Mouse (Mus musculus) retina, adult 2 months (tissue): ENCODE measurements around the gene Lama2.
A peak's percentile ranks its signal among the peaks of the same experiment; 100 is the strongest.
"Not testable (repeated sequence)": the region's sequence is repeated elsewhere in the genome, so short reads cannot be mapped to it uniquely, and the experiment has no call there.

Experiments used
- DNase-seq: peaks from one replicate; pipeline ENCODE4 v3.0.0-alpha.2; 2012; ENCODE audit warnings: low read depth, low spot score

Lama2 gene

GRCm38 (mm10) chr10:27022707-27023106 lies 596.9 kb downstream of the Lama2 start:
- DNase-seq: no peak

DNA sequence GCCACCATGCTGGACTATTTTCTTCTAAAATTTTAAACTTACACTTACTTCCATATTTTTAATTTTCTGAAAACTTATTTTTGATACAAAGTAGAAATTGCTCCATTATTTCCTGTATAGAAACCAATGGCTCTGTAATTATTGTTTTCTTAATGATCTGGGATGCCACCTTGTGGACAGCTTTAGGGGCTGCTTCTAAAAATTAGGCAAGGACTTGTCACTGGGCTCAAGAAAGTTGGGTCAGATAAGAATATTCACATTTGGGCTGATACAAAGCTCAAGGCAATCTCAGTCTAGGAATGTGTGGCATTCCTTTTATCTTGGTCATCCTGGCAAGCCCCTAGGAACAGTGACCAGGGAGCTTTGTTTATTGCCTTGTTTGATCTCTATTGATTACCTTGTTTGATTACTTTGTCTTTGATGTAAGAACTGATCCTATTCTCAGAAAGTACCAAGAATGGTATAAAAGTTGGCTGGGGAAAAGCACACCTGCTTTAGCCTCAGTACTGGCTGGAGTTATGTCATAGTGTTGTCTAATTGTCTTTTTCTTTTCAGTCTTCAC lies 606.7 kb downstream of the Lama2 start:
- DNase-seq: no peak

DNA sequence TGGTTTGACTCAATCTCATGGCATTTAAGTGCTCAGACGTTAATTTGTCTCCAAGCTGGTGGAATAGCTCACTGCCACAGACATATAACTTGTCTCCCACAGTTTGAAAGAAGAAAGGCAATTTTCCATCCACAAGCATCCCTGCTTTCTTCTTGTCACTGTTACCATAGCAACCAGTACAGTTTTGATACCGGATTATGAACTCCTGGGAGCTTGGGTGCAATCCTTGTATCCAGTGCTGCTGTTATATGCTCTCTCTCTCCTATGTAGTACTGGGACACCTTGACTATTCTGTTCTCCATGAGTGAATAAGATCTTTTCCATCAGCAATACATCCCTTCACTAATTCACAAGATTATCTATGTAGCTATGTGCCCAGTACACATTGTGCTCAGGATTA lies 612.2 kb downstream of the Lama2 start:
- no peak for DNase-seq

- DNase-seq: no peak
Observed at GRCm38 (mm10) chr10:27005716-27006115, 613.8 kb downstream of the Lama2 start.

GRCm38 (mm10) chr10:27001554-27002178 lies 617.9 kb downstream of the Lama2 start:
- DNase-seq: no peak

DNA sequence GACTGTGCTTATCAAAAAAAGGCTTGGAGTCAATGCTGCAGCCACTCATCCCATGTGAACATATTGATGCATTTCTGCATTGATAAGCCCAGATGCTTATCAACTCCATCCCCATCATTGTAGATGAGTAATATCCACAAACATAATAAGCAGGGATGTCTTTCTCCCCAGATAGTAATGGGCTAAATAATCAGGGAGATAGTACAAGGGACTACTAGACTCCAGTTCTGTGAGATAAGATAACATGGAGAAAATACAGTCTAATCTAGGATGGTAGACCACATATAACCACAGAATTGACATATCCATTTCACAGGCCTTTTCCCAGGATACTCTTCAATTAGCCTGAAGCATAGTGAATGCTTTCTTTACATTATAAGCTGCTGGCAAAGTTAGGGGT lies 622.9 kb downstream of the Lama2 start:
- no peak for DNase-seq

DNA sequence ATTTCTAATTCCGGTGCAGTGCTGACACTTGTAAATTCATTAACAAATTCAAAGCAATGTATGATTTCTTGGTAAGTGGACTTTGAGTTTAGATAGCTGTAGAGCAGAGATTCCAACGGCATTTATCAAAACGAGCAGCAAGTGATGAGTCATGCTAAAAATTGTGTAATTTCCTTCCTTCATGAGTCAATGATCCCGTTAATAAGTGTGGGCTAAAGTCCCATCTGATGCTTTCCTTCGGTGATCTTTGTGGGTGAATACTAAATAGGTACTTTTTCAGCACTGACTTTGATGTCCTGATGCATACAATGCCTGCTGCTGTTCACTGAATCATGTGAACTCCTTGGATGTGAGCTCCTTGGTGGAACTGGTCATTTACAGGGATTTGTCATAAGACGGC lies 623.6 kb downstream of the Lama2 start:
- DNase-seq: no peak

DNA sequence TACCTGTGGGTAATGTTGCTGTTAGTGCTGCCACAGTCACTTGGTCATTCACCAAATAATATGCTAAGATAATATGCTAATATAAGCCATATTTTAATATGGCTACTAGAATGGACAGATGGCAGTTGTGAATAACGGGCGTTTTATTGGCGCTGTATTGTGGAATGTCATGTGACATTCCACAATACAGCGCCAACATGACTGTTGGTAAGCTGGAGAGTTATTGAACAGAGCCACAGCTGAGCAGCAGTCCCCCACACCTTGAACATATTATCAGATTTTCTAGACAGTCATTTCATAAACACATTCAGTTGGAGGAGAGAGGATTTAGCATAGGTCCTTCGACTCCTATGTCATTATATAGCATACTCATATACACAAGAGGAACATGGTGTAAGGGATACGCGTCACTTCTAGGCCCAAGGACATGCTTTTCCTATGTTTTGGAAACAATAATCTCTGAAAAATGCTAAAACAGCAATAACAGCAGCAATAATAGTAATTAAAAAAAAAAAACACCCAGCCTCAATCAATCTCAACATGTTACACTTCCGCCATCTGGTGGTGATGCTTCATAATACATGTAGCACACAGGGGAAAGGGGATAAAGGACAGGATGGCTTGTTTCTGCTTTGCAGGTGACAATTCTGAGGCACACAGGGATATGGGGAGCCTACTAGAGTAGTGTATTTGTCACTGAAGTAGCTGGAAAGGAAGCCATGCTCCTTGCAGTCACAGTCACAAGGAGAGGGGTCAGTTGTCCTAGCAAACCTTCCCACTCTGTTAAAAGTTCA lies 624.2 kb downstream of the Lama2 start:
- DNase-seq: peak; percentile 4

DNA sequence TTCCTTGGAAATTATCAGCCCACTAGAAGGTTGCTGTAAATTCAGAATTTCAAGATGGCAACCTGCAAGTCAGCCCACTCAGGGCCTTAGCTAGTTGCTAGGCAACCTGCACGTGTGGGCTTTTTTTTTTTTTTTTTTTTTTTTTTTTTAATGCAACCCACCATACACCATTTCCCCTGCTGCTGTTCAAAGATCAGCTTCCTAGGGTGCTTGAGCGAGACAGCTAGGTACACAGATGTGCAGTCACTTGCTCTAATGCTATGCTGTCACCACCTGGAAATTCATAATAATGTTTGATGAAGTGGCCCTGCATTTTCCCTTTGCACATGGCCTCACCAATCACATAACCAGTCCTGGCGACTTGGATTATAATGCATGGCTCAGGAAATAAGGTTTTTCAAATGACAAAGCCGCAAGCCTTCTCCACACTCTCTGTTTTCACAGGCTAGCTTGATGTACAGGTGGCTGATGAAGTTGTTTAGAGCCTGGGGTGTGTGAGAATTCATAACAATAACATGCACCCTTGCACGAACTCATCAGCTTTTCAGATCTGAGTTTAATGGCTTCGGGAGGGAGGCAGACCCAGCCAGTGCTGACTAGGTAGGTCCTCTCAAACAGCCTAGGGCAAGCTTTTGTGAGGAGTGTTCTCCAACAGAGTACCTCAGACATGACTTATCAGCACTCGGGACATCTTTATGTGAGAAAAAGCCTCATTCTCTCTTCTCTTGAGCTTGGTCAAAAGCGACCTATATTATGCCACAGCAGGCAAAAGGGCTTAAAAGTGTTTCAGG lies 625.4 kb downstream of the Lama2 start:
- no peak for DNase-seq

GRCm38 (mm10) chr10:26985451-26985850 lies 634.1 kb downstream of the Lama2 start:
- DNase-seq: no peak

- DNase-seq: not testable (repeated sequence)
Observed at GRCm38 (mm10) chr10:26984082-26984481, 635.5 kb downstream of the Lama2 start.

GRCm38 (mm10) chr10:26983583-26983982 lies 636.0 kb downstream of the Lama2 start:
- no peak for DNase-seq

- no peak for DNase-seq
Observed at GRCm38 (mm10) chr10:26982621-26983020, 636.9 kb downstream of the Lama2 start.

DNA sequence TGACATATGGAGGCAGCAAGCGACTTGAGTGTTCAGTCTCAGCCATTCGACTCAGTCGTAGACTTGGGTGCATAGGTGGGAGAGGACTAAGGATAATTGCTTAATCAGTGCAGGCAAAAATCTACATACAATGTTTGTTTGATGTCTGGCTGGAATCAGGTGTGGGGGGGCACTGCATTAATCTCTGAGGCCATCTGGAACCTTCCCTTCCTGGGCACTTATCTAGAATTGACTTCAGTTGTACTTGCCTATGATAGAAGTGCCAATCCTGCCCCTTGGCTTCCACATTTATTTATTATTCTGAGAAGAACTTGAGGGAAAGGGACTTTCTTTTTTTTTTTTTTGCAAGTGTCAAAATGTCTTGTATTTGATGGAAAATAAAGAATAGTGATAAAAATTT lies 644.2 kb downstream of the Lama2 start:
- DNase-seq: no peak

DNA sequence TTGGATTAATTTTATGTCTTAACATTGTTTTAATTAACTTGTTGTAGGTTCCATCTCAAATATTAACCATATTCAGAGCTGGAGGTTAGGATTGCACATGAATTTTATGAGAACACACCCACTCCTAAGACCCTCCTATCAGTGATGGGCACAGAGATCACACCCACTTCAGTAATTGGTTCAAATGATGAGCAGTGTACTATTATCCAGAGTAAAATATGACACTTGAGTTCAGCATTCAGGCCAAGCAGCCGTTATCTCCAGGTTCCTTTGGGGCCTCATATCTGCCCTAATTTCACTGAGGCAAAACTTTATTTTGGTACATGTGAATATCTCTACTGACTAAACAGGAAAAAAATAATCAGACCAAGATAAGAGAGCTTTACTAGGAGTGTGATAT lies 645.3 kb downstream of the Lama2 start:
- no peak for DNase-seq

DNA sequence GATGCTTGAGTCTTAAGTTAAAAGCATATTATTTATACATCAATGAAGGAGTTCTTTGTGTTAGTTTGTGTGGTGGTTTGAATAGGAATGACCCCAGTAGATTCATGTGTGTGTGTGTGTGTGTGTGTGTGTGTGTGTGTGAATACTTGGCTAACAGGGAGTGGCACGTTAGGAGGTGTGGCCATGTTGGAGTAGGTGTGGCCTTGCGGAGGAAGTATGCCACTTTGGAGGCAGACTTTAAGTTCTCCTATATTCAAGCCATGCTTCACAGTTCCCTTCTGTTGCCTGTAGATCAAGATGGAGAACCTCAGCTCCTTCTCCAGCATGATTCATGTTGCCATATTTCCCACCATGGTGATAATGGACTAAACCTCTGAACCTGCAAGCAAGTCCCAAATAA lies 646.0 kb downstream of the Lama2 start:
- DNase-seq: no peak

GRCm38 (mm10) chr10:26958513-26958912 lies 661.0 kb downstream of the Lama2 start:
- no peak for DNase-seq

- DNase-seq: no peak
Observed at GRCm38 (mm10) chr10:26950448-26950847, 669.1 kb downstream of the Lama2 start.

- DNase-seq: no peak
Observed at GRCm38 (mm10) chr10:26949667-26950066, 669.9 kb downstream of the Lama2 start.

GRCm38 (mm10) chr10:26948331-26948730 lies 671.2 kb downstream of the Lama2 start:
- no peak for DNase-seq

DNA sequence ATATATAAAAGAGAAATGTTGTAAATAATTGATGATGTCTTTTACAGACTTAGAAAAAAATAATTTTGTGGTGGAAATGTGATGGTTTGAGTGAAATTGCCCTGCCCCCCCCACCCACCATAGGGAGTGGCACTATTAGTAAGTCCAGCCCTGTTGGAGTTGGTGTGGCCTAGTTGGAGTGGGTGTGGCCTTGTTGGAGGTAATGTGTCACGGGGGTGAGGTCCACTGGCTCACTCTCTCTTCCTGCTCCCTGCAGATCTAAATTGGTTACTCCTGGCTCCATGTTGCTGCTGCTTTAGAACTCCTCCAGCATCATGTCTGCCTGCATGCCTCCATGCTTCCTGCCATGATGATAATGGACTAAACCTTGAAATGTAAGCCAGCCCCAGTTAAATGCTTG lies 680.0 kb downstream of the Lama2 start:
- no peak for DNase-seq

DNA sequence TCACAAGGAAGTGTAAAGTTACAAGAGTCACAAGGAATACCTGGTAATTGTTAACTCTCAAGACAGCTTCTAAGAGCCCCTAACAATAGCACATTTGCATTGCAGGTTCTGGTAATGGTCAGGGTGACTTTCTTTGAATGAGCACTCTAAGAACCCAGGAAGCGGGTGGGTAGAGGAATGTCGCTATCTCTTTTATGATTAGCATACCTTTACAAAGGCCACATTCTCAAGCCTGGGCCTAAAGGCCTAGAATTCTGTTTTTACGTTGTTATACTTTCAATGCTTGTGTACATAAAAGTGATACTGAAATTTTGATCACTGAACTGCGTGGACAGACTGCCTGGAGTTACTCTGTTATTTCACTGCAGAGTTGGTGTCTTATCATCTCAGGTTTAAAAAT lies 681.1 kb downstream of the Lama2 start:
- not testable (repeated sequence) for DNase-seq
